Mouse (Mus musculus): Measurements from ENCODE around the gene Asphd2. TPM values are rescaled to one million over a fixed set of nuclear protein-coding genes. Genes with fewer than 3 reads are reported as not detected.

The Asphd2 gene
- polyA plus RNA-seq, 1 experiment from 2014 or later: 58.3 TPM

GRCm38 (mm10) chr5:112411514-112412335 is 17.1 kb upstream of the Asphd2 start:
- Histone ChIP-seq H3K4me3 (no peak overlapping the region), H3K4me1 (peaks cover 37% of the 10 kb centered on the region), H3K27ac (replicated peaks) (peak overlapping the region; percentile 73), H3K27me3 (peaks cover 11% of the 10 kb centered on the region; the same call in 1 of the 2 replicates), H3K9ac (replicated peaks) (no peak overlapping the region), H3K9me3 (no peaks in the 10 kb centered on the region), H3K4me2 (replicated peaks) (peak overlapping the region; percentile 30), H3K36me3 (no peaks in the 10 kb centered on the region)
- 14% methylated on average over 19 of the region's 19 CpGs for WGBS
- peak; percentile 76 for ATAC-seq (ENCODE audit: low FRiP score, low read depth)

GRCm38 (mm10) chr5:112411072-112411471 is 16.4 kb upstream of the Asphd2 start:
- H3K9ac ChIP-seq (replicated peaks): no peak overlapping the region
- peaks cover 31% of the 10 kb centered on the region for H3K4me1 ChIP-seq
- H3K9me3 ChIP-seq: no peaks in the 10 kb centered on the region
- 23% methylated on average over 11 of the region's 11 CpGs for WGBS
- H3K4me2 ChIP-seq (replicated peaks): peak overlapping the region; percentile 30
- H3K36me3 ChIP-seq: no peaks in the 10 kb centered on the region
- H3K4me3 ChIP-seq: no peak overlapping the region
- peak overlapping the region; percentile 73 for H3K27ac ChIP-seq (replicated peaks)
- 0 out of 2 replicates have a peak, but pooled peaks have one; percentile 39 for ATAC-seq (ENCODE audit: low FRiP score, low read depth)
- peaks cover 9% of the 10 kb centered on the region; the same call in 1 of the 2 replicates for H3K27me3 ChIP-seq

GRCm38 (mm10) chr5:112409274-112409673 is 14.6 kb upstream of the Asphd2 start:
- H3K9ac ChIP-seq (replicated peaks): no peak overlapping the region; the same call in 1 of the 2 replicates
- H3K4me3 ChIP-seq: no peak overlapping the region
- H3K4me2 ChIP-seq (replicated peaks): no peak overlapping the region
- ATAC-seq (ENCODE audit: low FRiP score, low read depth): no peak
- peaks cover 30% of the 10 kb centered on the region for H3K4me1 ChIP-seq
- no peaks in the 10 kb centered on the region for H3K9me3 ChIP-seq
- WGBS: 74% methylated on average over 5 of the region's 5 CpGs
- peaks cover 3% of the 10 kb centered on the region; the same call in 1 of the 2 replicates for H3K27me3 ChIP-seq
- no peaks in the 10 kb centered on the region for H3K36me3 ChIP-seq
- H3K27ac ChIP-seq (replicated peaks): peak overlapping the region; percentile 27; the same call in 1 of the 2 replicates

GRCm38 (mm10) chr5:112406017-112406416 is 11.4 kb upstream of the Asphd2 start:
- WGBS: 82% methylated on average over 3 of the region's 3 CpGs
- peaks cover 12% of the 10 kb centered on the region for H3K4me1 ChIP-seq
- H3K9me3 ChIP-seq: no peaks in the 10 kb centered on the region
- no peak for ATAC-seq (ENCODE audit: low FRiP score, low read depth)
- H3K4me3 ChIP-seq: no peak overlapping the region
- no peaks in the 10 kb centered on the region for H3K27me3 ChIP-seq
- H3K27ac ChIP-seq (replicated peaks): no peak overlapping the region
- H3K9ac ChIP-seq (replicated peaks): no peak overlapping the region
- H3K4me2 ChIP-seq (replicated peaks): no peak overlapping the region
- no peaks in the 10 kb centered on the region for H3K36me3 ChIP-seq

- Histone ChIP-seq H3K9me3 (no peaks in the 10 kb centered on the region), H3K4me3 (no peak overlapping the region), H3K4me2 (replicated peaks) (no peak overlapping the region), H3K4me1 (no peaks in the 10 kb centered on the region), H3K9ac (replicated peaks) (no peak overlapping the region), H3K27me3 (no peaks in the 10 kb centered on the region), H3K27ac (replicated peaks) (no peak overlapping the region), H3K36me3 (no peaks in the 10 kb centered on the region)
- no peak for ATAC-seq (ENCODE audit: low FRiP score, low read depth)
- WGBS: 64% methylated on average over 3 of the region's 3 CpGs
These were observed 7.8 kb upstream of the Asphd2 start for GRCm38 (mm10) chr5:112402437-112402836.

GRCm38 (mm10) chr5:112399284-112399683 is 4.6 kb upstream of the Asphd2 start:
- no peak for ATAC-seq (ENCODE audit: low FRiP score, low read depth)
- Histone ChIP-seq H3K4me3 (no peak overlapping the region), H3K36me3 (no peaks in the 10 kb centered on the region)

GRCm38 (mm10) chr5:112396066-112396465 is 1.4 kb upstream of the Asphd2 start:
- H3K36me3 ChIP-seq: peaks cover 10% of the 10 kb centered on the region
- WGBS: 82% methylated on average over 18 of the region's 18 CpGs
- H3K4me2 ChIP-seq (replicated peaks): no peak overlapping the region
- no peak overlapping the region for H3K4me3 ChIP-seq
- no peaks in the 10 kb centered on the region for H3K9me3 ChIP-seq
- H3K9ac ChIP-seq (replicated peaks): no peak overlapping the region
- peak overlapping the region; percentile 26; the same call in 1 of the 2 replicates for H3K27ac ChIP-seq (replicated peaks)
- peaks cover 25% of the 10 kb centered on the region for H3K27me3 ChIP-seq
- peaks cover 32% of the 10 kb centered on the region for H3K4me1 ChIP-seq
- no peak for ATAC-seq (ENCODE audit: low FRiP score, low read depth)

More at GRCm38 (mm10) chr5:112399284-112399683, 4.6 kb upstream of the Asphd2 start:
- Histone ChIP-seq H3K27me3 (no peaks in the 10 kb centered on the region), H3K9me3 (no peaks in the 10 kb centered on the region), H3K9ac (replicated peaks) (no peak overlapping the region), H3K27ac (replicated peaks) (no peak overlapping the region), H3K4me1 (peaks cover 17% of the 10 kb centered on the region), H3K4me2 (replicated peaks) (no peak overlapping the region)
- 70% methylated on average over 10 of the region's 10 CpGs for WGBS

GRCm38 (mm10) chr5:112394415-112394763 is 277 bp downstream of the Asphd2 start:
- Histone ChIP-seq H3K27me3 (peaks cover 25% of the 10 kb centered on the region), H3K9me3 (no peaks in the 10 kb centered on the region), H3K4me1 (peaks cover 40% of the 10 kb centered on the region), H3K4me3 (peak overlapping the region; percentile 69), H3K4me2 (replicated peaks) (peak overlapping the region; percentile 89), H3K27ac (replicated peaks) (peak overlapping the region; percentile 84), H3K9ac (replicated peaks) (peak overlapping the region; percentile 77), H3K36me3 (peaks cover 19% of the 10 kb centered on the region)
- peak; percentile 81 for ATAC-seq (ENCODE audit: low FRiP score, low read depth)
- 2% methylated on average over 10 of the region's 28 CpGs for WGBS

- Histone ChIP-seq H3K9me3 (no peaks in the 10 kb centered on the region), H3K27ac (replicated peaks) (peak overlapping the region; percentile 84), H3K4me2 (replicated peaks) (peak overlapping the region; percentile 89), H3K4me1 (peaks cover 41% of the 10 kb centered on the region), H3K36me3 (peaks cover 24% of the 10 kb centered on the region), H3K9ac (replicated peaks) (peak overlapping the region; percentile 77), H3K4me3 (peak overlapping the region; percentile 69), H3K27me3 (peaks cover 25% of the 10 kb centered on the region)
- 7% methylated on average over 16 of the region's 18 CpGs for WGBS
- ATAC-seq (ENCODE audit: low FRiP score, low read depth): peak; percentile 31
These were observed 788 bp downstream of the Asphd2 start for GRCm38 (mm10) chr5:112393741-112394414.

- H3K4me1 ChIP-seq: peaks cover 41% of the 10 kb centered on the region
- 72% methylated on average over 27 of the region's 27 CpGs for WGBS
These were observed 2.9 kb downstream of the Asphd2 start for GRCm38 (mm10) chr5:112391676-112392323.

GRCm38 (mm10) chr5:112391002-112391401 is 3.7 kb downstream of the Asphd2 start:
- Histone ChIP-seq H3K9me3 (no peaks in the 10 kb centered on the region), H3K36me3 (peaks cover 48% of the 10 kb centered on the region), H3K4me2 (replicated peaks) (no peak overlapping the region), H3K9ac (replicated peaks) (no peak overlapping the region), H3K27me3 (peaks cover 25% of the 10 kb centered on the region), H3K27ac (replicated peaks) (no peak overlapping the region), H3K4me1 (peaks cover 35% of the 10 kb centered on the region), H3K4me3 (no peak overlapping the region)
- WGBS: 62% methylated on average over 16 of the region's 16 CpGs
- ATAC-seq (ENCODE audit: low FRiP score, low read depth): no peak

More at GRCm38 (mm10) chr5:112391676-112392323, 2.9 kb downstream of the Asphd2 start:
- Histone ChIP-seq H3K4me2 (replicated peaks) (no peak overlapping the region), H3K9me3 (no peaks in the 10 kb centered on the region), H3K4me3 (no peak overlapping the region), H3K27ac (replicated peaks) (no peak overlapping the region), H3K36me3 (peaks cover 40% of the 10 kb centered on the region), H3K27me3 (peaks cover 25% of the 10 kb centered on the region), H3K9ac (replicated peaks) (no peak overlapping the region)
- ATAC-seq (ENCODE audit: low FRiP score, low read depth): no peak

Measured in midbrain, embryonic 12.5 days (tissue).